Mouse (Mus musculus): ENCODE results near the gene Rars.

- TF ChIP-seq GATA2 (IDR thresholded peaks at IDR 0.05; ENCODE audit: borderline replicate concordance, low read depth, low read length), result no peak
- TF ChIP-seq CTCF (IDR thresholded peaks at IDR 0.05; ENCODE audit: low read depth, low read length), result no peak
Measured at GRCm38 (mm10) chr11:35863653-35864052, 29.3 kb upstream of the Rars start.

Measured in G1E (cell line).